Mouse (Mus musculus): ENCODE data around the gene Cables2. TPM values are rescaled to one million over a fixed set of nuclear protein-coding genes. Genes with fewer than 3 reads are reported as not detected.

Cables2 gene
- total RNA-seq, 2 experiments from 2014 or later, result 9.3 to 9.8 TPM

GRCm38 (mm10) chr2:180214352-180214978 lies 58.8 kb downstream of the Cables2 start:
- H3K4me3 ChIP-seq, result peak overlapping the region; percentile 37
- peak overlapping the region; percentile 83 for H3K27ac ChIP-seq
- peak; percentile 43 for DNase-seq
- TF ChIP-seq CTCF (IDR thresholded peaks at IDR 0.05), result no peak
- intact Hi-C loops (cut with DNase I), result no loop called here

- intact Hi-C loops (cut with DNase I), result no loop called here
- Histone ChIP-seq H3K4me3 (no peak overlapping the region), H3K27ac (no peak overlapping the region)
- DNase-seq, result no peak
- peak; percentile 23 for TF ChIP-seq CTCF (IDR thresholded peaks at IDR 0.05)
Measured at GRCm38 (mm10) chr2:180212255-180212654, 61.0 kb downstream of the Cables2 start.

- no peak for TF ChIP-seq CTCF (IDR thresholded peaks at IDR 0.05)
- intact Hi-C loops (cut with DNase I), result no loop called here
- Histone ChIP-seq H3K27ac (no peak overlapping the region), H3K4me3 (no peak overlapping the region)
- no peak for DNase-seq
Measured at GRCm38 (mm10) chr2:180208976-180209375, 64.3 kb downstream of the Cables2 start.

Small RNAs within 50 kb of the gene (microRNA-seq; reads per million reads assigned to microRNA genes)
- not detected for gene Mir3091

Other genes starting within 250 kb of the Cables2 start
- gene Lsm14b, start 248.5 kb downstream of the Cables2 start, total RNA-seq (2021), result 10 to 100 TPM; 46.2 to 48.3 TPM
- 100 to 1,000 TPM; 135 to 160 TPM for gene Psma7, start 231.1 kb downstream of the Cables2 start, total RNA-seq (2021)
- 1 to 10 TPM; 1.9 to 2.7 TPM for gene Ss18l1, start 231.0 kb downstream of the Cables2 start, total RNA-seq (2021)
- 10 to 100 TPM; 13.0 to 17.4 TPM for gene Mtg2, start 202.9 kb downstream of the Cables2 start, total RNA-seq (2021)
- gene Hrh3, start 169.0 kb downstream of the Cables2 start, total RNA-seq (2021), result not detected
- gene Osbpl2, start 154.2 kb downstream of the Cables2 start, total RNA-seq (2021), result 10 to 100 TPM; 16.3 to 18.6 TPM
- gene Adrm1, start 102.0 kb downstream of the Cables2 start, total RNA-seq (2021), result 100 to 1,000 TPM in 1 of 2 experiments, 10 to 100 TPM in 1; 99.5 to 121 TPM
- 10 to 100 TPM; 10.5 to 14.8 TPM for gene Lama5, start 47.6 kb downstream of the Cables2 start, total RNA-seq (2021)
- 100 to 1,000 TPM; 359 to 473 TPM for gene Rps21, start 16.1 kb downstream of the Cables2 start, total RNA-seq (2021)
- gene Rbbp8nl, start 16.4 kb upstream of the Cables2 start, total RNA-seq (2021), result not detected
- gene Gata5, start 61.2 kb upstream of the Cables2 start, total RNA-seq (2021), result not detected
- gene Slco4a1, start 182.7 kb upstream of the Cables2 start, total RNA-seq (2021), result under 1 TPM in 1 of 2 experiments, not detected in 1; 0.15 TPM
- not detected for gene Ntsr1, start 226.5 kb upstream of the Cables2 start, total RNA-seq (2021)